Mouse (Mus musculus): Measurements from ENCODE around the gene Arhgap31. TPM values are rescaled to one million over a fixed set of nuclear protein-coding genes. Genes with fewer than 3 reads are reported as not detected.

Gene Arhgap31
- polyA plus RNA-seq, 1 experiment from 2014 or later = 5.4 TPM

DNA sequence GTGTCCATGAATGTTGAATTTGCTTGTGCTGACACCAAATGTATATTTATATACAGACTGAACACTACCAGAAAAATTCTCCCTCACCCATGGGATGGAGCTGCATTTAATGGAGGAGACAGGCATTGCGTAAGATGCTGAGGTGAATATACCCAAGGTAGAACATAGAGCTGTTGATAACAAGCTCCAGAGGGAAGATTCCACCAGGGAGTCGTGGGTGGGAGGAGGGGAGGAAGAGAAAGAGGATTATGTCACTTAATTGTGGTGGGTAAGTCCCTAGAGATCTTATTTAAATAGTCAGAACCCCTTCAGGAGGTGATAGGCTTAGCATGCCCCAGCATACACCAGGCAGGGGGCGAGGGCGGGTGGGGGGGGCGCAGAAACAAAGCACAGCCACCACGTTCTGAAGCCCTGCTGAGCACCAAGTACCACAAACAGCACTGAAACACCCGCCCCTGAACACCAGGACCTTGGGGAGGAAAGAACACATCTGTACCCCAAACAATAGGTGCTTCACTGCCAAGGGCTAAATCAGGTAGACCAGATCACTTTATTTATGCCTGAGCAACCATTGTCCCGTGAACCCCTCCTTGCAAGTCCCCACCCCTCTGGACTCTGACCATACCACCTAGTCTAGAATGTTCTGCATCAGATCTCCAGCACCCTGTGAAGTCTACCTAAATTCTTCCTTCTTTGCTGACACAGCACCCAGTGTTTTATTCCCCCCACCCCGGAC, 37.3 kb downstream of the Arhgap31 start:
- DNase-seq (ENCODE audit: low spot score) = no peak
- Histone ChIP-seq H3K4me3 (ENCODE audit: low read depth, low read length) (no peak overlapping the region), H3K27me3 (ENCODE audit: control insufficient read depth, insufficient read depth, low read length) (no peaks in the 10 kb centered on the region), H3K4me1 (ENCODE audit: control insufficient read depth, insufficient read depth, low read length) (peaks cover 9% of the 10 kb centered on the region; the same call in 1 of the 2 replicates), H3K9me3 (ENCODE audit: control insufficient read depth, low read length) (no peaks in the 10 kb centered on the region), H3K9ac (ENCODE audit: low read length) (no peak overlapping the region), H3K4me2 (ENCODE audit: low read depth, severe bottlenecking) (no peak overlapping the region), H3K27ac (replicated peaks; ENCODE audit: low read depth, low read length) (no peak overlapping the region), H3K36me3 (ENCODE audit: control insufficient read depth, insufficient read depth, low read length) (no peaks in the 10 kb centered on the region)
- ATAC-seq (ENCODE audit: insufficient number of reproducible peaks, low FRiP score, low TSS enrichment, low read depth) = no peak
- WGBS = 73% methylated on average over 9 of the region's 9 CpGs

DNA sequence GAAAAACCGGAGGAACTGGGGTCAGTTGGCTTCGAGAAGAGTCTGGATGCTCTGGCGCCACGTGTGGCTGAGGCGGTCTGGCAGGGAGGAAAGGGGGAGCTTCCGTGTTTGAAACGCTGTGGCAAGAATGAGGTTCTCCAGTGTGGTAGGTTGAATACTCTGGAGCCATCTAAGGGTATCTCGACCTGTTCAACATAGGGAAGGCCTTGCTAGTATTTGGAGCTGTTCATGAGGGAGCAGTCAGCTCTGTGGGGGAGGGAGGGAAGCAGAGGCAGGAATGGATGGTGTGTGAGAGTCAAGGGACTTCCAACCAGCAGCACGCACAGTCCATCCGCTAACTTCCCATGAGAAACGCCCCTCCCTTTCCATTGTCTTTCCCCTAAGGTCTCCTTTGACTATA, 38.2 kb downstream of the Arhgap31 start:
- Histone ChIP-seq H3K9ac (ENCODE audit: low read length) (no peak overlapping the region), H3K4me2 (ENCODE audit: low read depth, severe bottlenecking) (no peak overlapping the region), H3K4me3 (ENCODE audit: low read depth, low read length) (no peak overlapping the region), H3K36me3 (ENCODE audit: control insufficient read depth, insufficient read depth, low read length) (no peaks in the 10 kb centered on the region), H3K9me3 (ENCODE audit: control insufficient read depth, low read length) (no peaks in the 10 kb centered on the region), H3K27ac (replicated peaks; ENCODE audit: low read depth, low read length) (no peak overlapping the region), H3K27me3 (ENCODE audit: control insufficient read depth, insufficient read depth, low read length) (no peaks in the 10 kb centered on the region), H3K4me1 (ENCODE audit: control insufficient read depth, insufficient read depth, low read length) (peaks cover 7% of the 10 kb centered on the region; the same call in 1 of the 2 replicates)
- ATAC-seq (ENCODE audit: insufficient number of reproducible peaks, low FRiP score, low TSS enrichment, low read depth) (no peak), DNase-seq (ENCODE audit: low spot score) (no peak)
- 87% methylated on average over 11 of the region's 11 CpGs for WGBS

DNA sequence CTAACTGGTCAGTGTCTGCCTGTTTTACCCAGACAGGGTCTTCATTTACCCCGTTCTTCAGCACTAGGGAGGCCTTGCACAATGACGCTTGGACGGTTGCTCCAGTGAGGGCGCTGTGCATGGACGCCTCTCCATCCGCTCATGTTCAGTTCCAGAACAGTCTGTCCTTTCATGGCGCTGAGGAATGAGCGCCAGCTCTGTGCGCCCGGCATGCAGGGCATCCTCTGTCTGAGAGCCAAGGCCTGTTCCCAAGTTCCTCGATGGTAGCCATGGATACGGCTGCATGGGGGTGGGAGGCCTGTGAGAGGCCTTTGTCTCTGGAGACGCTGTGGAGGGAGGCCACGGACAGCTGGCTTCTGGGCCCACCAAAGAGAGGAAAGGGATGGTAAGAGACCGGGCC, 39.6 kb downstream of the Arhgap31 start:
- no peak overlapping the region for H3K4me3 ChIP-seq (ENCODE audit: low read depth, low read length)
- no peaks in the 10 kb centered on the region for H3K9me3 ChIP-seq (ENCODE audit: control insufficient read depth, low read length)
- WGBS = 89% methylated on average over 15 of the region's 15 CpGs
- no peak overlapping the region; the same call in 1 of the 2 replicates for H3K4me2 ChIP-seq (ENCODE audit: low read depth, severe bottlenecking)
- H3K27ac ChIP-seq (replicated peaks; ENCODE audit: low read depth, low read length) = no peak overlapping the region
- H3K4me1 ChIP-seq (ENCODE audit: control insufficient read depth, insufficient read depth, low read length) = no peaks in the 10 kb centered on the region
- no peak for ATAC-seq (ENCODE audit: insufficient number of reproducible peaks, low FRiP score, low TSS enrichment, low read depth)
- H3K36me3 ChIP-seq (ENCODE audit: control insufficient read depth, insufficient read depth, low read length) = no peaks in the 10 kb centered on the region
- no peak for DNase-seq (ENCODE audit: low spot score)
- H3K9ac ChIP-seq (ENCODE audit: low read length) = no peak overlapping the region
- H3K27me3 ChIP-seq (ENCODE audit: control insufficient read depth, insufficient read depth, low read length) = no peaks in the 10 kb centered on the region

DNA sequence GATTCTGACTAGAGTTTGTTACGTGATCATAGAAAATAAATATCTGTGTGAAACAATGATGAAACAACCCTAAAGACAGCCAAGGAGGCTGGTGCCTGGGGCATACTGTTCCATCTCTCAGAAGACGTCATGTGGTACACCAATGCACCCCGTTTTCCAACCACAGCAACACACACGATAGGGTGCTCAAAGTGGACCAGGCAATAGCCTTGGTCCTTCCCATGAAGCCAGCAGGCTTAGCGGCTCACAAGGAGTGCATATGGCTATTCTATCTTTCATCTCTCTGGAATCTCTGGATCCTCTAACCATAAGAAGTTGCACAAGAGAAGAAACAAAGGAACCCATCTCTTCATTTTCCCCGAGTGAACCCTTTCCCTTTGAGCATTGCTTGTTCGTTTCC, 40.1 kb downstream of the Arhgap31 start:
- WGBS = 95% methylated on average over 7 of the region's 7 CpGs
- no peak for ATAC-seq (ENCODE audit: insufficient number of reproducible peaks, low FRiP score, low TSS enrichment, low read depth)
- H3K4me3 ChIP-seq (ENCODE audit: low read depth, low read length) = no peak overlapping the region
- no peaks in the 10 kb centered on the region for H3K27me3 ChIP-seq (ENCODE audit: control insufficient read depth, insufficient read depth, low read length)
- DNase-seq (ENCODE audit: low spot score) = no peak
- no peak overlapping the region for H3K9ac ChIP-seq (ENCODE audit: low read length)
- H3K4me2 ChIP-seq (ENCODE audit: low read depth, severe bottlenecking) = no peak overlapping the region
- no peaks in the 10 kb centered on the region for H3K36me3 ChIP-seq (ENCODE audit: control insufficient read depth, insufficient read depth, low read length)
- H3K27ac ChIP-seq (replicated peaks; ENCODE audit: low read depth, low read length) = no peak overlapping the region
- no peaks in the 10 kb centered on the region for H3K4me1 ChIP-seq (ENCODE audit: control insufficient read depth, insufficient read depth, low read length)
- no peaks in the 10 kb centered on the region for H3K9me3 ChIP-seq (ENCODE audit: control insufficient read depth, low read length)

DNA sequence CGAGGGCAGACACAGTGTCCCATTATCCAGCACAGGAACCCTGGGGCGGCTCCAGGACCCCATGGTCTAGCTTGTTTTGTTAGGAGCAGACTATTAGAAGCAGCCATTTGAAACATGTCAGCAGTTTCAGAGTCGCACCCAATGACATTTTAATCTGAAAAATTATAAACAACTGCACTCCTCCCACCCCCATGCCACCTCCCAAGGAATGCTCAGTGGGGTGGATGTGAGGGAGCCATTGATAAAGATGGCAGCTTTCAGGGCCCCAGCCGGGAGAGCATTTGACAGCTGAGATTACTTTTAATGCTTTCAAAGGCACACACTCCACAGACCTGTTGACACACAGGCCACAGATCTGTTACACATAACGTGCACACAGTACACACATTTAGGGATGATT, 40.7 kb downstream of the Arhgap31 start:
- H3K4me2 ChIP-seq (ENCODE audit: low read depth, severe bottlenecking) = no peak overlapping the region
- H3K27ac ChIP-seq (replicated peaks; ENCODE audit: low read depth, low read length) = no peak overlapping the region
- DNase-seq (ENCODE audit: low spot score) (no peak), ATAC-seq (ENCODE audit: insufficient number of reproducible peaks, low FRiP score, low TSS enrichment, low read depth) (no peak)
- H3K9me3 ChIP-seq (ENCODE audit: control insufficient read depth, low read length) = no peaks in the 10 kb centered on the region
- no peak overlapping the region for H3K4me3 ChIP-seq (ENCODE audit: low read depth, low read length)
- no peak overlapping the region for H3K9ac ChIP-seq (ENCODE audit: low read length)
- H3K27me3 ChIP-seq (ENCODE audit: control insufficient read depth, insufficient read depth, low read length) = no peaks in the 10 kb centered on the region
- 72% methylated on average over 5 of the region's 5 CpGs for WGBS
- no peaks in the 10 kb centered on the region for H3K4me1 ChIP-seq (ENCODE audit: control insufficient read depth, insufficient read depth, low read length)
- H3K36me3 ChIP-seq (ENCODE audit: control insufficient read depth, insufficient read depth, low read length) = no peaks in the 10 kb centered on the region

DNA sequence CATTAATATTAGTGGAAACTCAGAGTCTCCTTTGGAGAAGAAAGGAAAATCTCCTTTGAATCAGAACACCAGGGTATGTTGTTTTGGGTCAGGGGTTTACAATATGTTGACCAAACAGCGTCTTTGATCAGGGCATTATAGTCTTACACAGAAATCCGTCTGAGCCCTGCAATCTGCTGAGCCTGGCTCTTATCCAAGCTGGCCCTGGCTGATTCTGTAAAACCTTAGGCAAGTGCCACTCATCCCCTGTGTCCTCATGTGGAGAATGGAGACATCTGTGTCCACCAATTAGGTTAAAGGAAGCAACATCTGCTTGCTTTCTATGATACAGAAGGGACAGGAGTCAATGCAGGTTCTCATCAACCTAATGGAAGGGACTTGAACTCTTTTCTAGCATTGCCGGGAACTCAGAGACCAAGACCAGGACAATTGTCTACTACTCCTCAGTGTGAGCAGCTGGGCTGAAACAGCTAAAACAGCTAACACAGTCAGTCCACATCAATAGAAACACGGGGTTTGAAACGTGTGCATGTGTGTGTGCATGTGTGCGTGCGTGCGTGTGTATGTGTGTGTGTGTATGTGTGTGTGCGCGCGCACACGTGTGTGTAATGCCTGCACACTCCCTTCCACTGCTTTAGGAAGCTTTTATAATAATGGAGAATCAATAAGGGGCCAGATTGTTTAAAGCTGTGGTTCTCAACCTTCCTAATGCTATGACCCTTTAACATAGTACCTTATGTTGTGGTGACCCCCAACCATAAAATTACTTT, 42.3 kb downstream of the Arhgap31 start:
- Histone ChIP-seq H3K4me1 (ENCODE audit: control insufficient read depth, insufficient read depth, low read length) (no peaks in the 10 kb centered on the region), H3K9ac (ENCODE audit: low read length) (no peak overlapping the region), H3K27ac (replicated peaks; ENCODE audit: low read depth, low read length) (no peak overlapping the region), H3K27me3 (ENCODE audit: control insufficient read depth, insufficient read depth, low read length) (no peaks in the 10 kb centered on the region), H3K4me3 (ENCODE audit: low read depth, low read length) (no peak overlapping the region), H3K4me2 (ENCODE audit: low read depth, severe bottlenecking) (no peak overlapping the region), H3K9me3 (ENCODE audit: control insufficient read depth, low read length) (no peaks in the 10 kb centered on the region), H3K36me3 (ENCODE audit: control insufficient read depth, insufficient read depth, low read length) (no peaks in the 10 kb centered on the region)
- 88% methylated on average over 12 of the region's 12 CpGs for WGBS
- DNase-seq (ENCODE audit: low spot score) = no peak
- no peak for ATAC-seq (ENCODE audit: insufficient number of reproducible peaks, low FRiP score, low TSS enrichment, low read depth)

DNA sequence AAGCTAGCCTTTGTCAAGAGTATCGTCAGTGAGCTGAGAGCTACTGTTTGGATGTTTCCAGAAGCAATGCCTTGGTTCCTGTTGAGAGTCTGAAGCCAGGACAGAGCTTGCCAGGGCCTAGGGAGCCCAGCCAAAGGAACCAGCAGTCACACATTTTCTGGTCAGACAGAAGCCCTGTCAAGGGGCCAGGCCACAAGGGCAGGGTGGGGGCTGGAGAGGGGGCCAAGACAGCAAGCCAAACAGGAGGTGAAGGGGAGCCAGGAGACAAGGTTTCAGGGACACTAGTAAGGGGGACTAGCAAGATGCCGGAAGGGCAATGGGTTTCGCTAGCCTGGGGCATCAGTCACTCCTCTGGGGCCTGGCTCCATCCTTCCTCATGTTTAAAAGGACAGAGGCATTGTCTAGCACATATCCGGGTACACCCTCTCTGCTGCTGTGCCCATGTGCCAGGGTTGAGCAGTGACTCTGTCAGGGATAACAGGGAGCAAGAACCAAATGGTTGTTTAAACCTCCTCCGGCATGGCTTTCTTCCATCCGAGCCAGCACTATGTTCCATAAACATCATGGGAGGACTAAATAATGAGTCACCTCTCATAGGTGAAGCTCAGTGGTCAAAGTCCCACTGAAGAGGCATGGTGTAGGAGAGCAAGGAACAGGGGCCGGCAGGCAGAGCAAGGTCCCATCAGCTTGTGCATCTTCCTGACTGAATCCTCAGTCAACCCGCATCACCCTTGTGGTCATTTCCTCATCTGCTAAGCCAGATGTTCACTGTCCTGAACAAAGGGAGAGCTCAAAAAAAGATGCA, 44.0 kb downstream of the Arhgap31 start:
- DNase-seq (ENCODE audit: low spot score) (no peak), ATAC-seq (ENCODE audit: insufficient number of reproducible peaks, low FRiP score, low TSS enrichment, low read depth) (no peak)
- Histone ChIP-seq H3K36me3 (ENCODE audit: control insufficient read depth, insufficient read depth, low read length) (no peaks in the 10 kb centered on the region), H3K27me3 (ENCODE audit: control insufficient read depth, insufficient read depth, low read length) (no peaks in the 10 kb centered on the region), H3K9ac (ENCODE audit: low read length) (no peak overlapping the region), H3K27ac (replicated peaks; ENCODE audit: low read depth, low read length) (no peak overlapping the region), H3K9me3 (ENCODE audit: control insufficient read depth, low read length) (no peaks in the 10 kb centered on the region), H3K4me3 (ENCODE audit: low read depth, low read length) (no peak overlapping the region), H3K4me1 (ENCODE audit: control insufficient read depth, insufficient read depth, low read length) (no peaks in the 10 kb centered on the region), H3K4me2 (ENCODE audit: low read depth, severe bottlenecking) (no peak overlapping the region)
- WGBS = 87% methylated on average over 8 of the region's 8 CpGs

DNA sequence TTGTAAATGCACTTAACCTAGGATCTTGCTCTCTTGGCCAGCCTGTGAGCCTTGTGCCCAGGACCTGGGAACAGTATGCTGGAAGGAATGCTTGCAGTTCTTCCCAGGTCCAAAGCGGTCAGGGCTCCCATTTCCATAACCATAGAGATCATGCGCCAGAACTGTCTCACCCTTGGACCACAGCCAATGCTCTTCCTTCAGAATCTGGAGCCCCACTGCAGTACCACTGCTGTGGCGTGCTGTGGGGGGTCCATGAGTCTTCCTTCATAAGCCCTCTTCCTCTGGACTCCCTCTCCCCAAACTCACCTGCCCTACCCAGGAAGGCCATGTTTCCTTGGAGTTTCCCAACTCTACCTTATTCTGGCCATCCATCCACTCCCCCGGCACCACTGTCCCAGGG, 46.6 kb downstream of the Arhgap31 start:
- Histone ChIP-seq H3K9ac (ENCODE audit: low read length) (no peak overlapping the region), H3K36me3 (ENCODE audit: control insufficient read depth, insufficient read depth, low read length) (no peaks in the 10 kb centered on the region), H3K27ac (replicated peaks; ENCODE audit: low read depth, low read length) (no peak overlapping the region), H3K4me3 (ENCODE audit: low read depth, low read length) (no peak overlapping the region), H3K4me2 (ENCODE audit: low read depth, severe bottlenecking) (no peak overlapping the region), H3K4me1 (ENCODE audit: control insufficient read depth, insufficient read depth, low read length) (no peaks in the 10 kb centered on the region), H3K27me3 (ENCODE audit: control insufficient read depth, insufficient read depth, low read length) (no peaks in the 10 kb centered on the region), H3K9me3 (ENCODE audit: control insufficient read depth, low read length) (no peaks in the 10 kb centered on the region)
- 90% methylated on average over 4 of the region's 4 CpGs for WGBS
- ATAC-seq (ENCODE audit: insufficient number of reproducible peaks, low FRiP score, low TSS enrichment, low read depth) (no peak), DNase-seq (ENCODE audit: low spot score) (no peak)

Measured in limb, embryonic 11.5 days (tissue).